Comparison of ENCODE assay signal across 11 mouse cellular contexts in the genomic region with DNA sequence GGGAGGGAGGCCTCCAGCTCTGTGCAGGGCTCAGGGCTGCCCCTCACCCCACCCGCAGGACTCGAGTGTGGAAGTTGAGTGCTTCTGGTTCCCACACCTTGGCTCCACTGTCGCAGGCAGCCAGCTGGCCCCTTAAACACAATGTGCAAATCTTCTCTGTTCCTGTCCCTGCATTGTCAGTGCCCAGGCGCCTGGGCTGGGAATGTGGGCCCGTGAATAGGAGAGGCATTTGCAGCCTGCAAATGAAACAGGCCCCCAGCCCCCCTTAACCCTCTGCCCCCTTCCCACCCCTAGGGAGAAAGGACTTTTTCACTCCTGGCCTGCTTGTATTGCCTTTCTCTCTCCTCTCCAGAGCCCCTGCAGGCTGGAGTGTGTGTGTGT. TPM values are rescaled to one million over a fixed set of nuclear protein-coding genes. Genes with fewer than 3 reads are reported as not detected.
DNase-seq lines count a peak whose midpoint lies in the region; ATAC-seq and TF ChIP-seq lines count a peak whose summit lies in the region.
"Had no signal": no experiment of that assay in that cellular context is flagged by ENCODE, and none has a peak within 500 bp of the region (broad histone marks: within the 10 kb centered on the region; RNA-seq: fewer than 3 reads in every experiment).

No protein-coding gene starts in this region.

- peaks cover 11% of the 10 kb centered on the region; the same call in 1 of the 2 replicates for H3K4me1 ChIP-seq in lung, embryonic 14.5 days (ENCODE audit: insufficient read depth)
- peaks cover 37% of the 10 kb centered on the region for H3K4me1 ChIP-seq in hindbrain, embryonic 15.5 days (replicated peaks)
- peaks cover 50% of the 10 kb centered on the region for H3K4me1 ChIP-seq in limb, embryonic 12.5 days (replicated peaks)

- H3K4me2 ChIP-seq in lung, embryonic 14.5 days, result no peak overlapping the region
- H3K4me2 ChIP-seq in hindbrain, embryonic 15.5 days, result no peak overlapping the region
- H3K4me2 ChIP-seq in limb, embryonic 12.5 days, result no peak overlapping the region; the same call in 1 of the 2 replicates

- H3K36me3 ChIP-seq in lung, embryonic 14.5 days (ENCODE audit: insufficient read depth), result peaks cover 1% of the 10 kb centered on the region
- 0 out of 2 replicates have a peak, but pooled peaks cover 3% of the 10 kb centered on the region for H3K36me3 ChIP-seq in hindbrain, embryonic 15.5 days
- peaks cover 9% of the 10 kb centered on the region; the same call in 1 of the 2 replicates for H3K36me3 ChIP-seq in limb, embryonic 12.5 days

- no peak for DNase-seq in lung, embryonic 14.5 days
- no peak for DNase-seq in lung, postnatal 4 days
- peak; percentile 74 for DNase-seq in yolk sac, embryonic 10.5 days (ENCODE audit: low spot score)
- DNase-seq in gastrocnemius, postnatal 25 days, result no peak
- no peak for DNase-seq in cerebellum, adult 11 months
- no peak for DNase-seq in thymus, postnatal 36 days
- DNase-seq: adrenal gland, postnatal 14 days; liver; thymus, postnatal 25 days had no signal

- no peak for TF ChIP-seq CTCF in lung, embryonic 14.5 days (IDR thresholded peaks at IDR 0.05; ENCODE audit: low read depth)

- H3K4me3 ChIP-seq in lung, embryonic 14.5 days (ENCODE audit: low read depth, low read length), result no peak overlapping the region
- H3K4me3 ChIP-seq in hindbrain, embryonic 15.5 days, result no peak overlapping the region
- no peak overlapping the region for H3K4me3 ChIP-seq in limb, embryonic 12.5 days (replicated peaks)

- peak overlapping the region; percentile 11; the same call in 1 of the 2 replicates for H3K9ac ChIP-seq in lung, embryonic 14.5 days
- H3K9ac ChIP-seq in hindbrain, embryonic 15.5 days, result peak overlapping the region; percentile 18; the same call in 1 of the 2 replicates
- peak overlapping the region; percentile 18; the same call in 1 of the 2 replicates for H3K9ac ChIP-seq in limb, embryonic 12.5 days (replicated peaks)

- WGBS in lung, embryonic 14.5 days, result 23% methylated on average over 5 of the region's 5 CpGs
- WGBS in hindbrain, embryonic 15.5 days, result 5% methylated on average over 5 of the region's 5 CpGs
- 5% methylated on average over 5 of the region's 5 CpGs for WGBS in limb, embryonic 12.5 days

- peak overlapping the region; percentile 51 for H3K27ac ChIP-seq in lung, embryonic 14.5 days (ENCODE audit: low read depth)
- H3K27ac ChIP-seq in hindbrain, embryonic 15.5 days (replicated peaks), result peak overlapping the region; percentile 77
- peak overlapping the region; percentile 77 for H3K27ac ChIP-seq in limb, embryonic 12.5 days

- H3K27me3 ChIP-seq in lung, embryonic 14.5 days (ENCODE audit: insufficient read depth, low read length), result no peaks in the 10 kb centered on the region
- H3K27me3 ChIP-seq in hindbrain, embryonic 15.5 days, result no peaks in the 10 kb centered on the region
- peaks cover 16% of the 10 kb centered on the region; the same call in 1 of the 2 replicates for H3K27me3 ChIP-seq in limb, embryonic 12.5 days

- no peaks in the 10 kb centered on the region for H3K9me3 ChIP-seq in lung, embryonic 14.5 days (ENCODE audit: low read depth, low read length)
- no peaks in the 10 kb centered on the region for H3K9me3 ChIP-seq in hindbrain, embryonic 15.5 days
- no peaks in the 10 kb centered on the region for H3K9me3 ChIP-seq in limb, embryonic 12.5 days

- 0 out of 2 replicates have a peak, but pooled peaks have one; percentile 14 for ATAC-seq in lung, embryonic 14.5 days (ENCODE audit: insufficient read depth)
- peak; percentile 82 for ATAC-seq in hindbrain, embryonic 15.5 days (ENCODE audit: low FRiP score, low read depth)
- ATAC-seq in limb, embryonic 12.5 days (ENCODE audit: insufficient number of reproducible peaks, insufficient read depth, low FRiP score, low TSS enrichment, low read depth), result peak; percentile 23; the same call in 1 of the 2 replicates

RNA-seq across cellular contexts. Expression of gene Igdcc3, which starts 12.3 kb away (rescaled TPM):
- 2.3 and 4.1 TPM in 2 replicates for polyA plus RNA-seq in lung, embryonic 14.5 days (2014; fragmentation: Nextera tagmentation; extraction: Ambion mirVana)
- polyA plus RNA-seq in hindbrain, embryonic 15.5 days (2015; fragmentation: Nextera tagmentation; extraction: Ambion mirVana), result 9.9 and 10.9 TPM in 2 replicates
- 6.2 and 6.4 TPM in 2 replicates for polyA plus RNA-seq in limb, embryonic 12.5 days (2016; fragmentation: Nextera tagmentation; extraction: Ambion mirVana)
- under 1 TPM; 0.21 to 0.33 TPM for total RNA-seq in gastrocnemius, postnatal 25 days (2021)

RNA-seq across cellular contexts. Expression of gene Parp16, which starts 41.8 kb away (rescaled TPM):
- polyA plus RNA-seq in lung, embryonic 14.5 days (2014; fragmentation: Nextera tagmentation; extraction: Ambion mirVana), result 5.3 and 6.9 TPM in 2 replicates
- 6.7 and 8.1 TPM in 2 replicates for polyA plus RNA-seq in hindbrain, embryonic 15.5 days (2015; fragmentation: Nextera tagmentation; extraction: Ambion mirVana)
- 8.2 and 8.7 TPM in 2 replicates for polyA plus RNA-seq in limb, embryonic 12.5 days (2016; fragmentation: Nextera tagmentation; extraction: Ambion mirVana)
- total RNA-seq in gastrocnemius, postnatal 25 days (2021), result 1 to 10 TPM; 3.8 to 5.3 TPM

RNA-seq across cellular contexts. Expression of gene Igdcc4, which starts 52.0 kb away (rescaled TPM):
- 26.4 and 28.9 TPM in 2 replicates for polyA plus RNA-seq in lung, embryonic 14.5 days (2014; fragmentation: Nextera tagmentation; extraction: Ambion mirVana)
- polyA plus RNA-seq in hindbrain, embryonic 15.5 days (2015; fragmentation: Nextera tagmentation; extraction: Ambion mirVana), result 17.3 and 17.4 TPM in 2 replicates
- polyA plus RNA-seq in limb, embryonic 12.5 days (2016; fragmentation: Nextera tagmentation; extraction: Ambion mirVana), result 15.7 and 18.2 TPM in 2 replicates
- 10 to 100 TPM; 26.4 to 27.3 TPM for total RNA-seq in gastrocnemius, postnatal 25 days (2021)

Comparison
In these comparisons a context has a peak if more than half of its experiments do, and no peak if none do; other contexts are left out.
1. ATAC-seq: peak in every context shown above with its lines; median percentile 82 in hindbrain, embryonic 15.5 days; 23 in limb, embryonic 12.5 days; 14 in lung, embryonic 14.5 days.